Mouse (Mus musculus): ENCODE measurements at regions not wholly inside any gene's neighbourhood (a gene's known extent, or its start where the extent isn't known, plus 50 kb on each side); places are given as distances from the start of the nearest gene placed in this dataset.

GRCm38 (mm10) chr1:15155046-15155445 lies 938.1 kb downstream of the 4930444P10Rik start:
- TF ChIP-seq CTCF (IDR thresholded peaks at IDR 0.05; ENCODE audit: borderline replicate concordance, insufficient read depth, low read length): no peak
- no peak for TF ChIP-seq POLR2A (IDR thresholded peaks at IDR 0.05; ENCODE audit: low read depth, low read length)

All from embryonic fibroblast, embryonic 13.5 days (primary cell).